Mouse (Mus musculus): ENCODE results near the gene B4galt7. TPM values are rescaled to one million over a fixed set of nuclear protein-coding genes. Genes with fewer than 3 reads are reported as not detected.
A peak's percentile ranks its signal among the peaks of the same experiment; 100 is the strongest.

Gene B4galt7
- total RNA-seq (2012; rRNA removed) (10.3 and 11.7 TPM in 2 replicates), total RNA-seq (2014; rRNA removed) (11.0 TPM in 2 replicates), polyA plus RNA-seq (2012; ENCODE audit: insufficient read length, low read depth) (8.5 and 8.7 TPM in 2 replicates)

- no peaks in the 10 kb centered on the region for H3K27me3 ChIP-seq (replicated peaks)
- peak within 1 kb of the TSS; percentile 87 to 100 (median 89) for H3K4me3 ChIP-seq (replicated peaks in 1 of 3; ENCODE audit: low read depth in 2 of 3, low read length in 2 of 3, poor library complexity in 1 of 3)
- dilution Hi-C loops (cut with MboI; ENCODE audit: extremely low pct_ligation_motif_present, extremely low pct_unique_long_range_greater_than_20kb, low sequenced_read_pairs) = no loop called here
- peak; percentile 75 for DNase-seq (ENCODE audit: extremely low read depth)
- H3K36me3 ChIP-seq (replicated peaks in 1 of 2; ENCODE audit: control insufficient read depth in 1 of 2, insufficient read depth in 1 of 2, low read length in 1 of 2) = peaks cover 37 to 61% of the 10 kb centered on the region in 2 experiments
- peaks cover 6% of the 10 kb centered on the region for H3K79me2 ChIP-seq (replicated peaks; ENCODE audit: control insufficient read depth, extremely low read depth, insufficient read depth, poor library complexity, severe bottlenecking)
- H3K9me3 ChIP-seq (replicated peaks; ENCODE audit: low read length) = no peaks in the 10 kb centered on the region
- H3K4me2 ChIP-seq (ENCODE audit: insufficient read depth, low read depth, poor library complexity, severe bottlenecking) = peak within 1 kb of the TSS; percentile 81
- H3K4me1 ChIP-seq (ENCODE audit: control insufficient read depth in 1 of 2, insufficient read depth in 2 of 2) = peaks cover 3 to 25% of the 10 kb centered on the region in 2 experiments; a peak in 2 of 4 replicates
- in situ Hi-C loops (cut with MboI; ENCODE audit: low pct_ligation_motif_present, low pct_unique_long_range_greater_than_20kb, low sequenced_read_pairs) = loop anchor here (10.0 kb wide), 1 partner anchor 125 kb away; the partner anchor contains the start of gene Pcbd2
- H3K9ac ChIP-seq (ENCODE audit: insufficient read depth, low read depth) = peak within 1 kb of the TSS; percentile 55
- H3K27ac ChIP-seq (ENCODE audit: insufficient read depth, low read depth) = peak within 1 kb of the TSS; percentile 3; the same call in 1 of the 2 replicates
- TF ChIP-seq MAX (IDR thresholded peaks at IDR 0.05; ENCODE audit: low read length) (peak; percentile 20; the same call in 1 of the 2 replicates), MYC (IDR thresholded peaks at IDR 0.05; ENCODE audit: low read depth, low read length) (no peak), CTCF (conservative IDR thresholded peaks at IDR 0.05 in 1 of 2, IDR thresholded peaks at IDR 0.05 in 1 of 2; ENCODE audit: low read depth in 2 of 2, low read length in 2 of 2) (no peak), JUN (IDR thresholded peaks at IDR 0.05; ENCODE audit: insufficient read depth, low read depth, low read length) (no peak), MEF2A (IDR thresholded peaks at IDR 0.05; ENCODE audit: borderline replicate concordance, low read depth, low read length) (peak; percentile 73; the same call in 1 of the 2 replicates), E2F4 (IDR thresholded peaks at IDR 0.05; ENCODE audit: insufficient replicate concordance, low read depth, low read length) (no peak), CHD2 (IDR thresholded peaks at IDR 0.05; ENCODE audit: low read length) (peak; percentile 74), IRF4 (IDR thresholded peaks at IDR 0.05; ENCODE audit: low read depth, low read length) (peak; percentile 79), KAT2A (IDR thresholded peaks at IDR 0.05; ENCODE audit: insufficient replicate concordance, low read length) (peak; percentile 90; the same call in 1 of the 2 replicates), MXI1 (IDR thresholded peaks at IDR 0.05; ENCODE audit: low read depth, low read length) (peak; percentile 95), HCFC1 (IDR thresholded peaks at IDR 0.05; ENCODE audit: low read depth, low read length) (peak; percentile 97), POLR2AphosphoS2 (IDR thresholded peaks at IDR 0.05; ENCODE audit: low read depth, low read length) (no peak), NRF1 (IDR thresholded peaks at IDR 0.05; ENCODE audit: low read depth, low read length) (peak; percentile 55), ZKSCAN1 (IDR thresholded peaks at IDR 0.05; ENCODE audit: borderline replicate concordance, low read depth, low read length) (no peak), RAD21 (IDR thresholded peaks at IDR 0.05; ENCODE audit: low read depth, low read length) (no peak), USF1 (IDR thresholded peaks at IDR 0.05; ENCODE audit: low read depth, low read length) (no peak), BHLHE40 (IDR thresholded peaks at IDR 0.05; ENCODE audit: low read depth, low read length) (no peak), GABPA (IDR thresholded peaks at IDR 0.05; ENCODE audit: insufficient replicate concordance, low read depth, low read length) (peak; percentile 55; the same call in 1 of the 2 replicates), ETS1 (conservative IDR thresholded peaks at IDR 0.05; ENCODE audit: low read depth, low read length) (no peak), MAFK (IDR thresholded peaks at IDR 0.05; ENCODE audit: insufficient replicate concordance, low read length) (no peak), ZC3H11A (IDR thresholded peaks at IDR 0.05; ENCODE audit: low read depth, low read length) (no peak), USF2 (conservative IDR thresholded peaks at IDR 0.05; ENCODE audit: low read depth, low read length) (no peak), EP300 (IDR thresholded peaks at IDR 0.05; ENCODE audit: low read length) (no peak), SMC3 (IDR thresholded peaks at IDR 0.05; ENCODE audit: low read depth, low read length) (no peak), CHD1 (IDR thresholded peaks at IDR 0.05; ENCODE audit: low read depth, low read length) (no peak), MAZ (IDR thresholded peaks at IDR 0.05; ENCODE audit: low read depth, low read length) (peak; percentile 91), UBTF (IDR thresholded peaks at IDR 0.05; ENCODE audit: low read depth, low read length) (peak; percentile 69; the same call in 1 of the 2 replicates), SIN3A (IDR thresholded peaks at IDR 0.05; ENCODE audit: low read length) (peak; percentile 92), TCF12 (IDR thresholded peaks at IDR 0.05; ENCODE audit: low read depth, low read length) (peak; percentile 88), JUND (conservative IDR thresholded peaks at IDR 0.05; ENCODE audit: low read depth, low read length) (no peak), NELFE (IDR thresholded peaks at IDR 0.05; ENCODE audit: low read depth, low read length) (peak; percentile 62; the same call in 1 of the 2 replicates), POLR2A (IDR thresholded peaks at IDR 0.05; ENCODE audit: low read depth, low read length) (peak; percentile 64), ELF1 (IDR thresholded peaks at IDR 0.05; ENCODE audit: low read depth, low read length) (peak; percentile 79), ZNF384 (IDR thresholded peaks at IDR 0.05; ENCODE audit: low read depth, low read length) (0 out of 2 replicates have a peak, but pooled peaks have one; percentile 30), PAX5 (IDR thresholded peaks at IDR 0.05; ENCODE audit: low read length) (no peak), RCOR1 (conservative IDR thresholded peaks at IDR 0.05; ENCODE audit: low read depth, low read length) (peak; percentile 61), TBP (conservative IDR thresholded peaks at IDR 0.05; ENCODE audit: low read depth, low read length) (no peak)
Observed at GRCm38 (mm10) chr13:55599566-55600540, at the start of gene B4galt7. Gene B4galt7 (plus strand): TSS chr13:55599896.

Data from CH12.LX (cell line).